Mouse (Mus musculus) CD8-positive naive resting alpha-beta T cell, adult 57 days (primary cell): ENCODE measurements around the gene Olfr243. TPM values are rescaled to one million over a fixed set of nuclear protein-coding genes. Genes with fewer than 3 reads are reported as not detected.

Experiments
- total RNA-seq: library from RNA; stranded (reverse); gene quantifications from one replicate; pipeline ENCODE4 v1.2.4, GENCODE M21; 2023

Olfr243 gene
- not detected for total RNA-seq

DNA sequence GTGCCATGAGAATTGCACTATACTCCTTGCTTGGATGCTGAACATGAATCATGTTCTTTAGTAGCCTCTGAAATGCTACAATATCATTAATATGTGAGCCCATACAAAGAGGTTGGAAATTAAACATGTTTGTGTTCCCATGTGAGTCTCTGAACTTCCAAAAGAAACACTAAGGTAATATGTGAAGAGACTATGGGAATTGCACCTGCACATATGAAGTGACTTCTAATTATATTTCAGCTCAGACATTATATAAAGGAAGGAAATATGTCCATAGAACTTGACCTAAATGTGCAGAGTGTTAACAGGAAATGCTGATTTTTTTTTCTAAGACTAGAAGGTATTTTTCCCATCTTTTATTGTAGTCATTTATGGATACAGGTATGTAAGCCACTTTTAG lies at the start of gene Olfr243:
TSS of gene Olfr243 (plus strand) at position 301 of the 400 bp plus-strand sequence.

DNA sequence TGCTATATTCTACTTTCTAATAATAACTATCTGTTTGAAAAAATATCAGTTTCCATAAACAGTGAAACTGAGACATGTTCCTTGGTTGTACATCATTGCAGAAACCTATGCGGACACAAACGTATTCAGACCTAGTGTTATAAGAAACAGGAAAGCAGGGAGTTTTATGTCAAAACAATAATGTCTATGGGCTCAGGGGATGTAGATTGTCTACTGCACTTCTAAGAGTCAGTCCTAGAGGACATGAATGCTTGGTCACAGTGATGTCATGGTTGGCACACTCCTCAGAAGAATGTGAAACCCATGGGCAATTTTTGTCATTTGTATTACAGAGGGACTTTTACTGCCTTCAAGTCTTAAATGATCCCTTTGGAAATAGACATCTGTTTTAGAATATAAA lies 43.4 kb upstream of the Olfr243 start, which contains the start of gene Olfr624:
TSS of gene Olfr624 (minus strand) at position 101 of the 400 bp plus-strand sequence.

GRCm38 (mm10) chr7:103682420-103682819 lies 32.1 kb upstream of the Olfr243 start, which contains the start of gene Olfr625-ps1:
Olfr625-ps1 (plus strand) TSS chr7:103682720.

DNA sequence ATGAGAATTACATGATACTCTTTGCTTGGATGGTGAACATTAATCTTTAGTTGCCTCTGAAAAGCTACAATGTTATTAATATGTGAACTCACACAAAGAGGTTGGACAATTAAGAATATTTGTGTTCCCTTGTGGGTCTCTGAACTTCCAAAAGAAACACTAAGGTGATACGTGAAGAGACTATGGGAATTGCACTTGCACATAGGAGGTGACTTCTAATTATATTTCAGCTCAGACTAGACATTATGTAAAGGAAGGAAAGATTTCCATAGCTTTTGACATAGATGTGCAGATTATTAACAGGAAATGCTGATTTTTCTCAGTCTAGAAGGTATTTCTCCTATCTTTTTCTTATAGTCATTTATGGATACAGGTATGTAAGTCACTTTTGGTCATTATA lies 15.6 kb downstream of the Olfr243 start, which contains the start of gene Olfr628:
TSS of gene Olfr628 (plus strand) at position 301 of the 400 bp plus-strand sequence.

GRCm38 (mm10) chr7:103744843-103745242 lies 30.4 kb downstream of the Olfr243 start, which contains the start of gene Olfr629:
Olfr629 (minus strand) TSS chr7:103744943.

GRCm38 (mm10) chr7:103757233-103757632 lies 42.8 kb downstream of the Olfr243 start, which contains the start of gene Olfr630:
Olfr630 (minus strand) TSS chr7:103757333.

Other genes starting within 250 kb of the Olfr243 start
- not detected for gene Olfr608, start 244.8 kb upstream of the Olfr243 start, total RNA-seq
- gene Olfr609, start 216.6 kb upstream of the Olfr243 start, total RNA-seq, result not detected
- gene Olfr610, start 202.5 kb upstream of the Olfr243 start, total RNA-seq, result not detected
- gene Olfr611, start 193.8 kb upstream of the Olfr243 start, total RNA-seq, result not detected
- not detected for gene Olfr612, start 172.0 kb upstream of the Olfr243 start, total RNA-seq
- gene Olfr613, start 166.6 kb upstream of the Olfr243 start, total RNA-seq, result not detected
- not detected for gene Olfr615, start 158.6 kb upstream of the Olfr243 start, total RNA-seq
- gene Olfr616, start 145.5 kb upstream of the Olfr243 start, total RNA-seq, result not detected
- gene Olfr617, start 141.6 kb upstream of the Olfr243 start, total RNA-seq, result not detected
- gene Olfr618, start 124.6 kb upstream of the Olfr243 start, total RNA-seq, result not detected
- not detected for gene Olfr619, start 114.1 kb upstream of the Olfr243 start, total RNA-seq
- gene Olfr620, start 102.1 kb upstream of the Olfr243 start, total RNA-seq, result not detected
- not detected for gene Olfr622, start 72.0 kb upstream of the Olfr243 start, total RNA-seq
- gene Olfr623, start 51.0 kb upstream of the Olfr243 start, total RNA-seq, result not detected
- not detected for gene Olfr624, start 43.5 kb upstream of the Olfr243 start, total RNA-seq
- not detected for gene Olfr625-ps1, start 32.0 kb upstream of the Olfr243 start, total RNA-seq
- not detected for gene Olfr628, start 15.7 kb downstream of the Olfr243 start, total RNA-seq
- not detected for gene Olfr629, start 30.3 kb downstream of the Olfr243 start, total RNA-seq
- not detected for gene Olfr630, start 42.7 kb downstream of the Olfr243 start, total RNA-seq
- not detected for gene Olfr69, start 56.9 kb downstream of the Olfr243 start, total RNA-seq
- gene Olfr68, start 65.0 kb downstream of the Olfr243 start, total RNA-seq, result not detected
- not detected for gene Olfr67, start 77.2 kb downstream of the Olfr243 start, total RNA-seq
- gene Hbb-bt, start 99.3 kb downstream of the Olfr243 start, total RNA-seq, result 328 TPM
- 2,192 TPM for gene Hbb-bs, start 113.4 kb downstream of the Olfr243 start, total RNA-seq
- gene Hbb-bh2, start 125.8 kb downstream of the Olfr243 start, total RNA-seq, result not detected
- not detected for gene Hbb-bh1, start 128.5 kb downstream of the Olfr243 start, total RNA-seq
- not detected for gene Hbb-y, start 138.5 kb downstream of the Olfr243 start, total RNA-seq
- gene Olfr66, start 171.6 kb downstream of the Olfr243 start, total RNA-seq, result not detected
- not detected for gene Olfr64, start 179.8 kb downstream of the Olfr243 start, total RNA-seq
- gene Olfr65, start 188.8 kb downstream of the Olfr243 start, total RNA-seq, result not detected
- not detected for gene Olfr631, start 214.2 kb downstream of the Olfr243 start, total RNA-seq
- gene Olfr632, start 219.7 kb downstream of the Olfr243 start, total RNA-seq, result not detected
- gene Olfr633, start 229.8 kb downstream of the Olfr243 start, total RNA-seq, result not detected